Mouse (Mus musculus) kidney, embryonic 15.5 days (tissue): Measurements from ENCODE around the gene Atp6v1g2. TPM values are rescaled to one million over a fixed set of nuclear protein-coding genes. Genes with fewer than 3 reads are reported as not detected.
"Not testable (repeated sequence)": the region's sequence is repeated elsewhere in the genome, so short reads cannot be mapped to it uniquely, and the experiment has no call there.

ENCODE experiments used
- ATAC-seq: fragments of 200-750 bp; cut with Nextera tagmentation; replicated peaks from 2 replicates; pipeline ENCODE4 v1.8.0; 2017; ENCODE audit warnings: moderate TSS enrichment; ENCODE audit not compliant: low FRiP score
- H3K27ac ChIP-seq: fragments of 300-500 bp; sonication (generic); 2 replicates; pipeline ENCODE4 v1.5.1; 2015; ENCODE audit warnings: mild to moderate bottlenecking, inconsistent platforms
- H3K27me3 ChIP-seq: fragments of 300-500 bp; sonication (generic); 2 replicates; pipeline ENCODE4 v1.6.1; 2015; ENCODE audit warnings: inconsistent platforms
- H3K36me3 ChIP-seq: fragments of 300-500 bp; sonication (generic); 2 replicates; pipeline ENCODE4 v1.6.1; 2015; ENCODE audit warnings: inconsistent platforms
- H3K4me1 ChIP-seq: fragments of 300-500 bp; sonication (generic); 2 replicates; pipeline ENCODE4 v1.6.1; 2015; ENCODE audit warnings: inconsistent platforms
- H3K4me2 ChIP-seq: fragments of 300-500 bp; sonication (generic); 2 replicates; pipeline ENCODE4 v1.6.1; 2015; ENCODE audit warnings: moderate library complexity, mild to moderate bottlenecking, inconsistent platforms
- H3K4me3 ChIP-seq: fragments of 300-500 bp; sonication (generic); replicated peaks from 2 replicates; pipeline ENCODE4 v1.5.1; 2015; ENCODE audit warnings: mild to moderate bottlenecking, inconsistent platforms
- H3K9ac ChIP-seq: fragments of 300-500 bp; sonication (generic); 2 replicates; pipeline ENCODE4 v1.6.1; 2015; ENCODE audit warnings: mild to moderate bottlenecking, inconsistent platforms
- H3K9me3 ChIP-seq: fragments of 300-500 bp; sonication (generic); replicated peaks from 2 replicates; pipeline ENCODE4 v1.6.1; 2016; ENCODE audit warnings: inconsistent platforms
- WGBS: fragments of 180-500 bp; shearing (Covaris S2); methylation state at CpG from one replicate; pipeline ENCODE4 v1.1.7; 2015; ENCODE audit warnings: mixed read lengths; 5-methylcytosine and 5-hydroxymethylcytosine counted together
- polyA plus RNA-seq: library from polyadenylated mRNA; unstranded; fragments of >200 nt; fragmentation: Nextera tagmentation; extraction: Ambion mirVana; gene quantifications from 2 replicates; pipeline ENCODE4 v1.2.1, GENCODE M21; 2015

Gene Atp6v1g2
- polyA plus RNA-seq, 1 experiment from 2014 or later = 6.4 TPM

DNA sequence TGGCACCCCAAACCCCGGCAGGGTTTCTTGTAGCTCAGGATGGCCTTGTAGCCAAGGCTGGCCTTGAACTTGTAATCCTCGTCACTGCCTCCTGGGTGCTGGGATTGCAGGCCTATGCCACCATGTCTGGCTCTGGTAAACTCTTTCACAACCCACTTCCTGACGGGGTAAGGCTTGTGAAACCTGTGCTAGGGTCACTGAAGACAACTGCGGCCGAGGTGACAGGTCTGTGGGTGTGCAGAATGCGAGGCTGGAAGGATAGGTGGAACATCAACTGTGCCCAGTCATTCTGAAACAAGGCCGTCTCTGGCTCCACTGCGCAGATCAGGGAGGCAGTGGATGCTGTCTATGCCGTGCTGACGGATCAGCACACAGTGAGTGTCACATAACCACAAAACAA is 2.4 kb upstream of the Atp6v1g2 start:
- H3K4me2 ChIP-seq = no peak overlapping the region
- H3K36me3 ChIP-seq = peaks cover 56% of the 10 kb centered on the region
- no peak overlapping the region for H3K9ac ChIP-seq
- peaks cover 45% of the 10 kb centered on the region for H3K4me1 ChIP-seq
- no peaks in the 10 kb centered on the region for H3K9me3 ChIP-seq
- no peaks in the 10 kb centered on the region for H3K27me3 ChIP-seq
- no peak overlapping the region for H3K4me3 ChIP-seq
- WGBS = 94% methylated on average over 10 of the region's 10 CpGs
- no peak for ATAC-seq
- no peak overlapping the region for H3K27ac ChIP-seq

DNA sequence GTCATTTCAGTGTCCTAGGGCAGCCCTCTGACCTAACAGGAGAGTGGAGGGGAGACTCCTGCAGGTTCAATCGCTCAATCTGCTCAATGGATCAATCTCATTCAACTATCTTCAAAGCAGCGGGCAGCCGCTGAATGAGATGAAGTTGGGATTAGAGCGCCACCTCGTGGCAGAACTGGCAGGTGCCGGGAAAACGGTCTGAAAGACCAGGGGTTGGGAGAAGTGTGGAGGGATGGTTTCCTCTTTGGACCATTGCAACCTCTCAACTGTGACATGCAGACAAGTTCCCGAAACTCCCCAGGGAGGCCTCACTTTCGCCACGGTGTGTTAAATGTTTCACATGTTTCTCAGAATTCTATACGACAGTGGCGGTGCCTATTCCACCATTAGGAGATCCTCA is 1.4 kb upstream of the Atp6v1g2 start:
- no peak for ATAC-seq
- H3K4me2 ChIP-seq = peak overlapping the region; percentile 38
- peaks cover 50% of the 10 kb centered on the region for H3K4me1 ChIP-seq
- H3K27me3 ChIP-seq = no peaks in the 10 kb centered on the region
- WGBS = 8% methylated on average over 12 of the region's 12 CpGs
- no peaks in the 10 kb centered on the region for H3K9me3 ChIP-seq
- H3K27ac ChIP-seq = peak overlapping the region; percentile 98
- no peak overlapping the region for H3K4me3 ChIP-seq
- H3K36me3 ChIP-seq = peaks cover 52% of the 10 kb centered on the region
- H3K9ac ChIP-seq = no peak overlapping the region

DNA sequence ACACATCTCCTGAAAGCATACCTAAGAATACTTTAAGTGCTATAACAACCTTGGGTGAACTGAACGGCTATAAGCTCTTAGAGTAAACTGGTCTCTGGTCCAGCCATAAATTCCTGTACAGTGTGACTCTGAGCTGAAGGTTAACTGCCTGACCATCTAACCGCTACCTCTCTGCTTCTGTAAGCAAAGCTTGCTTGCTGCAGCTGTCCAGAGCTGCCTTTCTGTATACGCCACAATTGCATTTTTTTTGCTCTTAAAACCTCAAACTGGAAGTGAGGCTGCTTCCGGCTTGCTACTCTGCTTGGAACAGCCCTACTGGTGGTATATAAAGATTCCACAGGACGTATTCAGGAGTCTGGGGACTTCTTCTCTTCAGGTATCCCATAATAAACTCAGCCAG is 801 bp upstream of the Atp6v1g2 start:
- ATAC-seq = no peak
- H3K9me3 ChIP-seq = no peaks in the 10 kb centered on the region
- 56% methylated on average over 5 of the region's 5 CpGs for WGBS
- H3K36me3 ChIP-seq = peaks cover 45% of the 10 kb centered on the region
- no peaks in the 10 kb centered on the region for H3K27me3 ChIP-seq
- 0 out of 2 replicates have a peak overlapping the region, but pooled peaks have one; percentile 29 for H3K9ac ChIP-seq
- peaks cover 50% of the 10 kb centered on the region for H3K4me1 ChIP-seq
- no peak overlapping the region for H3K4me3 ChIP-seq
- peak overlapping the region; percentile 98 for H3K27ac ChIP-seq
- peak overlapping the region; percentile 70 for H3K4me2 ChIP-seq

DNA sequence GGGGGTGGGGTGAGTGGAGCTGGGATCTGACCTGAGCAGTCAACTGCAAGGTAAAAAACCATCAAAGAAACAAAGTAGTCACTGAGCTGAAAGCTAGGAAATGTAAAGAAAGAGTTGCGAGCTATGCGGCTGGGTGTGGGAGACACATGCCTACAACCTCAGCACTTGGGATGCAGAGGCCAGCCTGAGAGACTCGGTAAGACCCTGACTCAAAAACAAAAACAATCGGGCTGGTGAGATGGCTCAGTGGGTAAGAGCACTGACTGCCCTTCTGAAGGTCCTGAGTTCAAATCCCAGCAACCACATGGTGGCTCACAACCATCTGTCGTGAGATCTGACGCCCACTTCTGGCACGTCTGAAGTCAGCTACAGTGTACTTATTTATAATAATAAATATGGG is 630 bp downstream of the Atp6v1g2 start:
- not testable (repeated sequence) for H3K9me3 ChIP-seq, H3K27me3 ChIP-seq, ATAC-seq
- Histone ChIP-seq H3K4me2 (peak overlapping the region; percentile 70), H3K36me3 (peaks cover 34% of the 10 kb centered on the region), H3K27ac (peak overlapping the region; percentile 98), H3K9ac (peak overlapping the region; percentile 89; the same call in 1 of the 2 replicates), H3K4me3 (peak overlapping the region; percentile 67), H3K4me1 (peaks cover 50% of the 10 kb centered on the region)
- WGBS = 82% methylated on average over 7 of the region's 7 CpGs

DNA sequence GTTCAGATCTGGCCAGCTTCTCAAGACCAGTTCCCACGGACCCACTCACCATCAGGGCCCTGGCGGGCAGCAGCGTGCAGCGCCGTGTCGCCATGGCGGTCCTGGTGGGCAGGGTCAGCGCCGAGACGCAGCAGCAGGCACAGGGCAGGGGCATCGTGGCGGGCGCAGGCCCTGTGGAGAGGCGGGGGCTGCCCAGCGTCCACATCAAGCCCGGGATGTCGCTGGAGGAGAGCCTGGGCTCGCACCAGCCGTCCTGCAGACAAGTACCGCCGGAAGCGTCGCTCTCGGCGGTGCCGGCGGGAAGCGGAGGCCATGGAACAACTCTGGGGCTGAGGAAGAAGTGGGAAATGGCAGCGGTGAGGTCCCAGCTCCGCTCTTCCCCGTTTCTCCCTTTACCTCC is 1.4 kb downstream of the Atp6v1g2 start:
- 2% methylated on average over 31 of the region's 31 CpGs for WGBS
- Histone ChIP-seq H3K4me1 (peaks cover 48% of the 10 kb centered on the region), H3K9ac (peak overlapping the region; percentile 89), H3K27ac (peak overlapping the region; percentile 98), H3K4me3 (peak overlapping the region; percentile 67), H3K9me3 (no peaks in the 10 kb centered on the region), H3K4me2 (peak overlapping the region; percentile 70), H3K36me3 (peaks cover 26% of the 10 kb centered on the region), H3K27me3 (no peaks in the 10 kb centered on the region)
- peak; percentile 7; the same call in 1 of the 2 replicates for ATAC-seq

DNA sequence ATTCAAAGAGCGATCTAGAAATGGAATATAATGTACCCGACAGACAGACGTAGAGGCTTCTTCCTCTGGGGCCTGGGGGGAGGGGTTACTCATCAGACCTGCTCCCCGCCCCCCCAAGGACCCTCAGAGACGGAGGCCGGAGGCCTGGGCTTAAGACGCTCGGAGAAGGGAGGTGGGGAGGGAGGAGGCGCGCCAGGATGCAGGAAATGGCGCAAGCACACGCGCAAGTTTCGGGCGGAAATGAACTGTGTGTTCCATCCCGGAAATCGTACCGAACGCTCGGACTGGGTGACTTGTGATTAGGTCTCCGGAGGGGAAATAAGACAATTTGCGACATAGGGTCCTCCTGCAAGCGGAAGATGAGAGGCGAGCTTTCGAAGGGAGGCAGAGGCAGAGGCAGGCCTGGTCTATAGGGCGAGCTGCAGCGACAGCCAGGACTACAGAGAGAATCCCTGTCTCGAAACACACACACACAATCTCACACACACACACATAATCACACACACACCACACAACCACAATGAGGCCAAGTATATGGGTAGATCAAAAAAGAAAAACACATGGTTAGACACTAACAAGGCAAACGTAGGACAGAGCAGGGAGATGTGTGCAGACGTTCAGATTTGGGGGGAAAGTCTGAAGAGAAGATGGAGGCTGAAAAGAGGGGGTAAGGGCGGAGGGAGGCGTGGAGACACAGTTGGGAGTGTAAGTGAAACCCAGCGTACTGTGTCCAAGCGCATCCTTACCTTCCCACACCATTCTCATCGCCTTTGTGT is 2.3 kb downstream of the Atp6v1g2 start, which contains the start of gene Nfkbil1:
Gene Nfkbil1, minus strand, starts transcription at position 179 of the 776 bp plus-strand sequence.
- Histone ChIP-seq H3K4me1 (peaks cover 54% of the 10 kb centered on the region), H3K27me3 (no peaks in the 10 kb centered on the region), H3K36me3 (peaks cover 19% of the 10 kb centered on the region), H3K27ac (peak within 1 kb of the TSS; percentile 98), H3K9ac (peak within 1 kb of the TSS; percentile 89), H3K4me3 (peak within 1 kb of the TSS; percentile 67), H3K9me3 (no peaks in the 10 kb centered on the region), H3K4me2 (peak within 1 kb of the TSS; percentile 70)
- under 1% methylated on average over 35 of the region's 35 CpGs for WGBS
- ATAC-seq = peak; percentile 80

DNA sequence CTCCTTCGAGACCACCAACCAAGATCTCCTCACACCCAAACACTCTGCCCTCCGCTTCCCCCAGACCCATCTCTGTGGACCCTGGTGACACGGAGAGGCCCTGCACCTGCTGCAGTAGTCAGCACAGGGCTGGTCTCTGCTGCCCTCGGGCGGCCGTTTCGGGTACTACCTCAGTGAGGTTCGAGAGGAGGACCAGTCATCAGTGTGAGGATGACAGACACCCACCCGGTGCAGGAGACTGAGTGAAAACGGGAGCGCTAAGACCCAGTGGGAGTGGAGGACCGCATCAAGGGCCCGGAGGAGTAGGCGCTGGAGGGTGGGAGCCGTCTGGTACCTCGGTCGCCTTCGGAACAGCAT is 2.9 kb downstream of the Atp6v1g2 start:
- H3K9me3 ChIP-seq = no peaks in the 10 kb centered on the region
- peak overlapping the region; percentile 89 for H3K9ac ChIP-seq
- H3K4me2 ChIP-seq = peak overlapping the region; percentile 70
- peak; percentile 50 for ATAC-seq
- peaks cover 14% of the 10 kb centered on the region for H3K36me3 ChIP-seq
- under 1% methylated on average over 18 of the region's 18 CpGs for WGBS
- peak overlapping the region; percentile 98 for H3K27ac ChIP-seq
- H3K4me3 ChIP-seq = peak overlapping the region; percentile 67
- no peaks in the 10 kb centered on the region for H3K27me3 ChIP-seq
- peaks cover 53% of the 10 kb centered on the region for H3K4me1 ChIP-seq

DNA sequence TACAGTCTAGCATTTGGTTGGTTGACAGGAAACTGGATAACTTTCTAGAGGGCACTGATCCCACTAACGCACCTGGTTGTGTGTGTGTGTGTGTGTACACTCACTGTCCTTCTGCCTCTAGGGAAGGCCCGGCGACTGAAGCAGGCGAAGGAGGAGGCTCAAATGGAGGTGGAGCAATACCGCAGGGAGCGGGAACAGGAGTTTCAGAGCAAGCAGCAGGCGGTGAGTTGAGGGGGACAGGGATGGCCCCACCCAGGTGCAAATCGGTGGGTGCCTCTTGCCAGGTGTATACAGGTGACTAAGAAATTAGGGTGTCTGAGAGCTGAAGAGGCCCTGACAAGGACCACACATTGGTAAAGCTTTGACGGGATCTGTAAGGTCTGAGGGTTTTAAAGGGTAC is 3.5 kb downstream of the Atp6v1g2 start:
- H3K36me3 ChIP-seq = peaks cover 12% of the 10 kb centered on the region
- H3K27me3 ChIP-seq = no peaks in the 10 kb centered on the region
- 73% methylated on average over 9 of the region's 9 CpGs for WGBS
- no peak for ATAC-seq
- H3K27ac ChIP-seq = no peak overlapping the region
- peak overlapping the region; percentile 70; the same call in 1 of the 2 replicates for H3K4me2 ChIP-seq
- H3K4me3 ChIP-seq = peak overlapping the region; percentile 67; the same call in 1 of the 2 replicates
- H3K9ac ChIP-seq = no peak overlapping the region
- peaks cover 48% of the 10 kb centered on the region for H3K4me1 ChIP-seq
- no peaks in the 10 kb centered on the region for H3K9me3 ChIP-seq

GRCm38 (mm10) chr17:35237504-35237903 is 4.0 kb downstream of the Atp6v1g2 start:
- H3K4me1 ChIP-seq = peaks cover 43% of the 10 kb centered on the region
- H3K27me3 ChIP-seq = no peaks in the 10 kb centered on the region
- no peaks in the 10 kb centered on the region for H3K9me3 ChIP-seq
- H3K36me3 ChIP-seq = peaks cover 12% of the 10 kb centered on the region
- no peak overlapping the region for H3K9ac ChIP-seq
- H3K4me2 ChIP-seq = no peak overlapping the region
- ATAC-seq = no peak
- H3K27ac ChIP-seq = no peak overlapping the region
- no peak overlapping the region for H3K4me3 ChIP-seq
- WGBS = 82% methylated on average over 12 of the region's 12 CpGs

GRCm38 (mm10) chr17:35239700-35240099 is 6.2 kb downstream of the Atp6v1g2 start:
- H3K36me3 ChIP-seq = peaks cover 19% of the 10 kb centered on the region
- no peak overlapping the region for H3K4me3 ChIP-seq
- H3K27me3 ChIP-seq = no peaks in the 10 kb centered on the region
- H3K9ac ChIP-seq = no peak overlapping the region
- WGBS = 75% methylated on average over 5 of the region's 5 CpGs
- no peak overlapping the region for H3K27ac ChIP-seq
- no peak for ATAC-seq
- peaks cover 37% of the 10 kb centered on the region for H3K4me1 ChIP-seq
- H3K9me3 ChIP-seq = no peaks in the 10 kb centered on the region
- no peak overlapping the region for H3K4me2 ChIP-seq

GRCm38 (mm10) chr17:35240384-35241304 is 7.2 kb downstream of the Atp6v1g2 start:
- ATAC-seq = peak; percentile 0; the same call in 1 of the 2 replicates
- WGBS = 28% methylated on average over 12 of the region's 12 CpGs

More at GRCm38 (mm10) chr17:35240384-35241304, 7.2 kb downstream of the Atp6v1g2 start:
- Histone ChIP-seq H3K27ac (peak overlapping the region; percentile 98), H3K9me3 (no peaks in the 10 kb centered on the region), H3K9ac (peak overlapping the region; percentile 91), H3K4me3 (peak overlapping the region; percentile 71), H3K4me2 (peak overlapping the region; percentile 86), H3K4me1 (peaks cover 44% of the 10 kb centered on the region), H3K27me3 (no peaks in the 10 kb centered on the region), H3K36me3 (peaks cover 29% of the 10 kb centered on the region)
